Mouse (Mus musculus) C2C12 (cell line): ENCODE results near the gene Phc1.

Source experiments
- CEBPB ChIP-seq: IDR thresholded peaks from one replicate; pipeline ENCODE4 v1.6.1; 2011; ENCODE audit warnings: low read depth, mild to moderate bottlenecking, control low read depth, moderate library complexity
- CTCF ChIP-seq: IDR thresholded peaks from one replicate; pipeline ENCODE4 v1.5.1; 2011; ENCODE audit not compliant: control insufficient read depth, insufficient read depth, insufficient read length
- MAX ChIP-seq: IDR thresholded peaks from one replicate; pipeline ENCODE4 v1.6.1; 2011; ENCODE audit warnings: mild to moderate bottlenecking, control low read depth
- MYOD1 ChIP-seq: IDR thresholded peaks from one replicate; pipeline ENCODE4 v1.6.1; 2011; ENCODE audit warnings: low read depth; ENCODE audit not compliant: control insufficient read depth, insufficient read length
- USF1 ChIP-seq: IDR thresholded peaks from one replicate; pipeline ENCODE4 v1.6.1; 2011; ENCODE audit warnings: low read depth, mild to moderate bottlenecking, control low read depth, moderate library complexity

- TF ChIP-seq CTCF (no peak), USF1 (no peak), MYOD1 (no peak), MAX (no peak), CEBPB (no peak)
These were observed 40.7 kb downstream of the Phc1 start for GRCm38 (mm10) chr6:122299621-122300133.
